Mouse (Mus musculus): ENCODE data around the gene Gm10645. TPM values are rescaled to one million over a fixed set of nuclear protein-coding genes. Genes with fewer than 3 reads are reported as not detected.

The Gm10645 gene
- polyA plus RNA-seq, 1 experiment from 2014 or later, result 0.86 TPM

- H3K9ac ChIP-seq (replicated peaks; ENCODE audit: low read length), result no peak overlapping the region
- WGBS, result 43% methylated on average over 4 of the region's 4 CpGs
- H3K9me3 ChIP-seq (ENCODE audit: low read length), result no peaks in the 10 kb centered on the region
- H3K27me3 ChIP-seq (ENCODE audit: insufficient read depth, low read length), result no peaks in the 10 kb centered on the region
- no peak overlapping the region for H3K27ac ChIP-seq (ENCODE audit: low read length)
- H3K4me3 ChIP-seq (ENCODE audit: low read length), result no peak overlapping the region
- ATAC-seq (ENCODE audit: low FRiP score, low TSS enrichment), result no peak
- H3K36me3 ChIP-seq (ENCODE audit: insufficient read depth, low read length), result no peaks in the 10 kb centered on the region
- H3K4me2 ChIP-seq (replicated peaks; ENCODE audit: low read depth, low read length), result no peak overlapping the region
- peaks cover 6% of the 10 kb centered on the region; the same call in 1 of the 2 replicates for H3K4me1 ChIP-seq (ENCODE audit: insufficient read depth, low read length)
These were observed 23.6 kb upstream of the Gm10645 start for GRCm38 (mm10) chr8:83189538-83190095.

- Histone ChIP-seq H3K27ac (ENCODE audit: low read length) (no peak overlapping the region), H3K27me3 (ENCODE audit: insufficient read depth, low read length) (no peaks in the 10 kb centered on the region), H3K36me3 (ENCODE audit: insufficient read depth, low read length) (no peaks in the 10 kb centered on the region), H3K4me2 (replicated peaks; ENCODE audit: low read depth, low read length) (no peak overlapping the region), H3K9me3 (ENCODE audit: low read length) (no peaks in the 10 kb centered on the region), H3K4me3 (ENCODE audit: low read length) (no peak overlapping the region), H3K9ac (replicated peaks; ENCODE audit: low read length) (no peak overlapping the region), H3K4me1 (ENCODE audit: insufficient read depth, low read length) (peaks cover 9% of the 10 kb centered on the region; the same call in 1 of the 2 replicates)
- 90% methylated on average over 10 of the region's 10 CpGs for WGBS
- ATAC-seq (ENCODE audit: low FRiP score, low TSS enrichment), result peak; percentile 19; the same call in 1 of the 2 replicates
These were observed 21.5 kb upstream of the Gm10645 start for GRCm38 (mm10) chr8:83187363-83187962.

DNA sequence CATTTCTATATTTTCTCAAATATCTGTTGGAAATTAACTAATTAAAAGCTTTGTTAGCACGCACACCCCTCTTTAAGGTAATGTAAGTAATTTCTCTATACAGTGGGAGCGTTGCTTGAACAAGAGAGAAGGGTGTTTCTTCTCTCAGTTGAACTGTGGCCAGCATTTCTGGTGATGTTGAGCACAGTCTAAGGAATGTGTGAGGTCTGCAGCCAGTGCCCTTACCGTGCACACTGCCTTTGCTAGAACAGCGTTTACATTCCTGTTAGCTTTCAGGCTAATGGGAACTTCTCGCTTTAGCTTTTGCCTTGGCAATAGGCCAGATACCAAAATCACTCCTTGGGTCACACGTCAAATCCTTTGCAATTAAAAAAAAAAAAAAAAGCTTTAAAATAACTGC, 20.4 kb upstream of the Gm10645 start:
- Histone ChIP-seq H3K4me3 (ENCODE audit: low read length) (no peak overlapping the region), H3K9me3 (ENCODE audit: low read length) (no peaks in the 10 kb centered on the region), H3K9ac (replicated peaks; ENCODE audit: low read length) (no peak overlapping the region), H3K27ac (ENCODE audit: low read length) (no peak overlapping the region), H3K36me3 (ENCODE audit: insufficient read depth, low read length) (no peaks in the 10 kb centered on the region), H3K27me3 (ENCODE audit: insufficient read depth, low read length) (no peaks in the 10 kb centered on the region), H3K4me1 (ENCODE audit: insufficient read depth, low read length) (peaks cover 9% of the 10 kb centered on the region; the same call in 1 of the 2 replicates), H3K4me2 (replicated peaks; ENCODE audit: low read depth, low read length) (no peak overlapping the region)
- WGBS, result 53% methylated on average over 6 of the region's 6 CpGs
- no peak for ATAC-seq (ENCODE audit: low FRiP score, low TSS enrichment)

DNA sequence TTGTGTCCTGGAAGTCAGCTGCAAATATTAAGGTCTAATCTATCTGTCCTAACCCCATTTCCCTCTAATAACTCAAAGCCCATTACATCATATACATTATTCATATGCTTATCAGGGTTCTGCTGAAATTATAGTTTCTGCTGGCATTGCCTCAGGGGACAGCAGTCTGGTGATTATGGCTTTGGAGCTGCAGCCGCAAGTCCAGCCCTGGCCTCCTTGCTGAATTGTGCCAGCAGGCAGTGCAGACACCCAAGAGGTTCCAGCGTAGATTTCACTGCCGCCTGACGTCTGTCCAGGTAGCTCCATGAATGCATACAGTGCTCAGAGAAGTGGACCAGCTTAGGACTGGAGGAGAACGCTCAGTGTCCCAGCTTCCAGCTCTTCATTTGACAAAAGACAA, 16.8 kb upstream of the Gm10645 start:
- Histone ChIP-seq H3K27ac (ENCODE audit: low read length) (peak overlapping the region; percentile 52; the same call in 1 of the 2 replicates), H3K27me3 (ENCODE audit: insufficient read depth, low read length) (no peaks in the 10 kb centered on the region), H3K4me3 (ENCODE audit: low read length) (no peak overlapping the region), H3K9me3 (ENCODE audit: low read length) (no peaks in the 10 kb centered on the region), H3K4me2 (replicated peaks; ENCODE audit: low read depth, low read length) (no peak overlapping the region), H3K9ac (replicated peaks; ENCODE audit: low read length) (no peak overlapping the region; the same call in 1 of the 2 replicates), H3K36me3 (ENCODE audit: insufficient read depth, low read length) (no peaks in the 10 kb centered on the region), H3K4me1 (ENCODE audit: insufficient read depth, low read length) (peaks cover 18% of the 10 kb centered on the region)
- WGBS, result 70% methylated on average over 5 of the region's 5 CpGs
- no peak for ATAC-seq (ENCODE audit: low FRiP score, low TSS enrichment)

DNA sequence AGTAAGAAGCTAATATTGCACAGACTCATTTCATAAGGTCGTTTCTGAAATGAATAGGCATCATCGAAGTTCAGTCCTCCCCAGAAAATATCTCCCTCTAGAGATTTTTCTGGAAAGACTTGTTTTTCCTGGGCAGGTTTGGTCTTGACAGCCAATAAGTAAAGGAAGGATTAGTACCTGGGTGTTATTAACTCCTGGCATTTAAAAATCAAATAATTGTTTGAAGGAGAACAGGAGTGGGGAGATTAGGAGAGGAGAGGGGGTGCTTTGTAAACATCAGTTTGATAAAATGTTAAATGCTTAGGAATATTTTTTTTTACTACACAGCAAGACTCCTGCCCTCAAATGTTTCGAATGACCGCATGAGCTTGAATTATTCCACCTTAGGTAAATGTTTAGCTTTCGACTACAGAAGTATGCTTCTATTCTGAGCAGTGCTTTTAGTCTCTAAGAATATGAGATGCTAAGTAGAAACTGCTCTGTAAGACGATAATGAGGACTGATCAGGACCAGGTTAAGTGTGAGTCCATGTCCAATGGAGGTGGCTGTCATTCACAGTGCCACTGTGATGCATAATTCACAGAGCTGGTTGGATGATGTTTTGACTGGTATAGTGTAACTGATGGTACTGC, 16.0 kb upstream of the Gm10645 start:
- Histone ChIP-seq H3K4me2 (replicated peaks; ENCODE audit: low read depth, low read length) (no peak overlapping the region), H3K27ac (ENCODE audit: low read length) (no peak overlapping the region), H3K36me3 (ENCODE audit: insufficient read depth, low read length) (no peaks in the 10 kb centered on the region), H3K4me3 (ENCODE audit: low read length) (no peak overlapping the region), H3K4me1 (ENCODE audit: insufficient read depth, low read length) (peaks cover 24% of the 10 kb centered on the region), H3K9ac (replicated peaks; ENCODE audit: low read length) (no peak overlapping the region), H3K27me3 (ENCODE audit: insufficient read depth, low read length) (no peaks in the 10 kb centered on the region), H3K9me3 (ENCODE audit: low read length) (no peaks in the 10 kb centered on the region)
- WGBS, result 61% methylated on average over 6 of the region's 6 CpGs
- no peak for ATAC-seq (ENCODE audit: low FRiP score, low TSS enrichment)

DNA sequence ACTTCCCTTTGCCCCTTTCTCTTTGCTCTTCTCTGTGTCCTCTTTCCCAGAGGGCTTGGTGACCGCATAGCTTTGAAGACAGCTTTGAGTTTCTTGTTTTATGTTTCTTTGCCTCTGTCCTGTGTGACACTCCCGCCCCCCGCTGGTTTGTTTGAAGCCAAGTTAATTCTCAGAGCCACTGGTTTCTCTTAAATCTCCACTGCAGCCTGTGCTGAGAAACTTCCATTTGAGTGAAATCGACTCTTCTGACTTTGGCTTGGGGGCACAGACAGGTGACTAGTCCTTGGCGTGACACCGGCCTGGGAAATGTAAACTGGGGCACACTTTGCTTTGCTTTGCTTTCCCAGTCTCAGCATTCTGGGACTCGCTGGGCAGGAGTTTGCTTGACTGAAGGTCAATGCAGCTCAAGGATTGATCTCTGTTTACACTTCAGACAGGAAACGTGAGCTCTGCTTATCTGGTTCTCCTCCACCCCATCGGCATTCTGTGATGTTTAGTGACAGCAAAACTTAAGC, 12.3 kb upstream of the Gm10645 start:
- no peaks in the 10 kb centered on the region for H3K36me3 ChIP-seq (ENCODE audit: insufficient read depth, low read length)
- H3K27me3 ChIP-seq (ENCODE audit: insufficient read depth, low read length), result no peaks in the 10 kb centered on the region
- peaks cover 18% of the 10 kb centered on the region for H3K4me1 ChIP-seq (ENCODE audit: insufficient read depth, low read length)
- WGBS, result 6% methylated on average over 9 of the region's 9 CpGs
- peak overlapping the region; percentile 22 for H3K9ac ChIP-seq (replicated peaks; ENCODE audit: low read length)
- ATAC-seq (ENCODE audit: low FRiP score, low TSS enrichment), result peak; percentile 74; the same call in 1 of the 2 replicates
- H3K27ac ChIP-seq (ENCODE audit: low read length), result no peak overlapping the region
- no peak overlapping the region for H3K4me3 ChIP-seq (ENCODE audit: low read length)
- peak overlapping the region; percentile 2; the same call in 1 of the 2 replicates for H3K4me2 ChIP-seq (replicated peaks; ENCODE audit: low read depth, low read length)
- H3K9me3 ChIP-seq (ENCODE audit: low read length), result no peaks in the 10 kb centered on the region

GRCm38 (mm10) chr8:83177317-83178195, 11.6 kb upstream of the Gm10645 start:
- Histone ChIP-seq H3K4me1 (ENCODE audit: insufficient read depth, low read length) (peaks cover 15% of the 10 kb centered on the region), H3K4me2 (replicated peaks; ENCODE audit: low read depth, low read length) (0 out of 2 replicates have a peak overlapping the region, but pooled peaks have one; percentile 2), H3K36me3 (ENCODE audit: insufficient read depth, low read length) (no peaks in the 10 kb centered on the region), H3K27ac (ENCODE audit: low read length) (0 out of 2 replicates have a peak overlapping the region, but pooled peaks have one; percentile 8), H3K4me3 (ENCODE audit: low read length) (no peak overlapping the region), H3K9me3 (ENCODE audit: low read length) (no peaks in the 10 kb centered on the region), H3K9ac (replicated peaks; ENCODE audit: low read length) (no peak overlapping the region; the same call in 1 of the 2 replicates), H3K27me3 (ENCODE audit: insufficient read depth, low read length) (no peaks in the 10 kb centered on the region)
- ATAC-seq (ENCODE audit: low FRiP score, low TSS enrichment), result 0 out of 2 replicates have a peak, but pooled peaks have one; percentile 46
- 28% methylated on average over 11 of the region's 11 CpGs for WGBS

DNA sequence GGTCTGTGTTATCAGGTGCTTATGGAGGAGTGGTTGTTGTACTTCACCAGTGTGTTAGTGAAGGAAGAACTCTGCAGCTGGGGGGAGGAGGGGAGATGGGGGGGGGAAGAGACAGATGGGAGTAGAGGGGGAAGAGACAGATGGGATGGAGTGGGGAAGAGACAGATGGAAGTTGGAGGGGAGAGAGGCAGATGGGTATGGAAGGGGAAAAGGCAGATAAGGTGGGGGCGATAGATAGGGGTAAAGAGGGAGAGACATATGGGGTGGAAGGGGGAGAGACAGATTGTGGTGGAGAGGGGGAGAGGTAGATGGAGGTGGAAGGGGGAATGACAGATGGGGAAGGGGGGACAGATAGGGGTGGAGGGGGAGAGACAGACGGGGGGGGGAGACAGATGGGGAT, 10.8 kb upstream of the Gm10645 start:
- no peak overlapping the region for H3K4me3 ChIP-seq (ENCODE audit: low read length)
- WGBS, result 60% methylated on average over 2 of the region's 2 CpGs
- no peaks in the 10 kb centered on the region for H3K36me3 ChIP-seq (ENCODE audit: insufficient read depth, low read length)
- no peak overlapping the region for H3K4me2 ChIP-seq (replicated peaks; ENCODE audit: low read depth, low read length)
- no peaks in the 10 kb centered on the region for H3K27me3 ChIP-seq (ENCODE audit: insufficient read depth, low read length)
- H3K27ac ChIP-seq (ENCODE audit: low read length), result no peak overlapping the region
- ATAC-seq (ENCODE audit: low FRiP score, low TSS enrichment), result no peak
- H3K4me1 ChIP-seq (ENCODE audit: insufficient read depth, low read length), result peaks cover 15% of the 10 kb centered on the region
- H3K9ac ChIP-seq (replicated peaks; ENCODE audit: low read length), result no peak overlapping the region
- H3K9me3 ChIP-seq (ENCODE audit: low read length), result no peaks in the 10 kb centered on the region

DNA sequence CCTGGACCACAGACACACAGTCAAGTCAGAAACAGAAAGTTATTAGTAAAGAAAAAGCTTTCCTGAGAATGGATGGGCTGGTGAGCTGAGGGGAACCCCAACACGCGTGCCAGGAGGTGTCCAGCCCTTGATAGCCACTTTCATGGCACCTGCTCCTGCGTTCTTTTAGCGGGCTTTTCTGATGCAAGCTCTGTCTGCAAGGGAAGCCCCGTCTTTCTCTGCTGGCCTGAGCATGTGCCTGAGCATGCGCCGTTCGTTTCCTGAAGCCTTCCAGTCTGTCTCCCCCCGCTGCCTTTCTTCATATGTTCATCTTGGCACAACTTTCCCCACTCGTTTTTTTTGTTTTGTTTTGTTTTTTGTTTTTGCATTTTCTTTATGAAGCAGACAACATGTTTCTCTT, 9.7 kb upstream of the Gm10645 start:
- 72% methylated on average over 10 of the region's 10 CpGs for WGBS
- Histone ChIP-seq H3K4me2 (replicated peaks; ENCODE audit: low read depth, low read length) (no peak overlapping the region), H3K9me3 (ENCODE audit: low read length) (no peaks in the 10 kb centered on the region), H3K4me3 (ENCODE audit: low read length) (no peak overlapping the region), H3K9ac (replicated peaks; ENCODE audit: low read length) (no peak overlapping the region), H3K27me3 (ENCODE audit: insufficient read depth, low read length) (no peaks in the 10 kb centered on the region), H3K36me3 (ENCODE audit: insufficient read depth, low read length) (no peaks in the 10 kb centered on the region), H3K4me1 (ENCODE audit: insufficient read depth, low read length) (peaks cover 19% of the 10 kb centered on the region), H3K27ac (ENCODE audit: low read length) (no peak overlapping the region)
- ATAC-seq (ENCODE audit: low FRiP score, low TSS enrichment), result no peak

Data from kidney, embryonic 16.5 days (tissue).